Mouse (Mus musculus): ENCODE data around the gene Spata20.

Gene Spata20

GRCm38 (mm10) chr11:94483436-94483835 lies 2.5 kb downstream of the Spata20 start:
- ATAC-seq (ENCODE audit: low TSS enrichment) = no peak

- no peak for ATAC-seq (ENCODE audit: low TSS enrichment)
Observed at GRCm38 (mm10) chr11:94482738-94483137, 3.2 kb downstream of the Spata20 start.

GRCm38 (mm10) chr11:94481963-94482362 lies 4.0 kb downstream of the Spata20 start:
- ATAC-seq (ENCODE audit: low TSS enrichment) = no peak

GRCm38 (mm10) chr11:94480382-94480781 lies 5.6 kb downstream of the Spata20 start:
- ATAC-seq (ENCODE audit: low TSS enrichment) = no peak

GRCm38 (mm10) chr11:94477651-94478050 lies 8.3 kb downstream of the Spata20 start:
- ATAC-seq (ENCODE audit: low TSS enrichment) = no peak

GRCm38 (mm10) chr11:94475722-94476121 lies 10.3 kb downstream of the Spata20 start:
- no peak for ATAC-seq (ENCODE audit: low TSS enrichment)

GRCm38 (mm10) chr11:94474544-94474910 lies 11.5 kb downstream of the Spata20 start:
- no peak for ATAC-seq (ENCODE audit: low TSS enrichment)

- ATAC-seq (ENCODE audit: low TSS enrichment) = peak; percentile 88
Observed at GRCm38 (mm10) chr11:94473707-94474543, 12.1 kb downstream of the Spata20 start, which contains the start of gene Cacna1g. TSS of gene Cacna1g (minus strand) at chr11:94474198.

GRCm38 (mm10) chr11:94472916-94473706 lies 12.9 kb downstream of the Spata20 start:
- ATAC-seq (ENCODE audit: low TSS enrichment) = no peak

GRCm38 (mm10) chr11:94472585-94472915 lies 13.4 kb downstream of the Spata20 start:
- no peak for ATAC-seq (ENCODE audit: low TSS enrichment)

- ATAC-seq (ENCODE audit: low TSS enrichment) = no peak
Observed at GRCm38 (mm10) chr11:94471740-94472584, 14.0 kb downstream of the Spata20 start.

GRCm38 (mm10) chr11:94470391-94470790 lies 15.6 kb downstream of the Spata20 start:
- ATAC-seq (ENCODE audit: low TSS enrichment) = no peak

GRCm38 (mm10) chr11:94469136-94470064 lies 16.6 kb downstream of the Spata20 start:
- ATAC-seq (ENCODE audit: low TSS enrichment) = no peak

- peak; percentile 29 for ATAC-seq (ENCODE audit: low TSS enrichment)
Observed at GRCm38 (mm10) chr11:94468582-94469064, 17.4 kb downstream of the Spata20 start.

GRCm38 (mm10) chr11:94466333-94466855 lies 19.6 kb downstream of the Spata20 start:
- ATAC-seq (ENCODE audit: low TSS enrichment) = peak; percentile 38

- ATAC-seq (ENCODE audit: low TSS enrichment) = no peak
Observed at GRCm38 (mm10) chr11:94464170-94464569, 21.8 kb downstream of the Spata20 start.

- ATAC-seq (ENCODE audit: low TSS enrichment) = no peak
Observed at GRCm38 (mm10) chr11:94461856-94462255, 24.1 kb downstream of the Spata20 start.

- ATAC-seq (ENCODE audit: low TSS enrichment) = no peak
Observed at GRCm38 (mm10) chr11:94457001-94457400, 29.0 kb downstream of the Spata20 start.

- peak; percentile 24 for ATAC-seq (ENCODE audit: low TSS enrichment)
Observed at GRCm38 (mm10) chr11:94456347-94456746, 29.6 kb downstream of the Spata20 start.

GRCm38 (mm10) chr11:94455161-94455820 lies 30.7 kb downstream of the Spata20 start:
- ATAC-seq (ENCODE audit: low TSS enrichment) = peak; percentile 38; the same call in 1 of the 2 replicates
